Mouse (Mus musculus): ENCODE data around the gene Bbs9.

DNA sequence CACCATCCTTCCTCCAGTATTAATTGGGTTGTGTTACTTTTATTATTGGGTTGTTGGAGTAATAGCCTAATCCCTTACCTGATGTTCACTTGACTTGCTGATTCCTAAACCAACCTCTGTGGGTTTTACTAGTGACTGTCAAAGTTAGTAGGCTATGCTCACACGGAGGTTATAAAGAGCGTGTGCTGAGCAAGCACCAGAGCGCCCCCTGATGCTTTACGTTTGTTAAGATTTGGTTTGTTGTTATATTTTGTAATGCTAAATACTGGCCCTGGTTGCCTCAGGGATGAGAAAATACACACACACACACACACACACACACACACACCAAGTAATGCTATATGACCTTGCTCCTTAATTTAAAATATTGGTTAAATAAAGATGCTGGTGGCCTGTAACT lies 219.9 kb downstream of the Bbs9 start:
- no peak for TF ChIP-seq MAFK (IDR thresholded peaks at IDR 0.05; ENCODE audit: insufficient read depth, low read depth, low read length)
- no peak for TF ChIP-seq HCFC1 (IDR thresholded peaks at IDR 0.05; ENCODE audit: borderline replicate concordance, insufficient read depth, low read length)

All from ES-E14 (cell line).